Mouse (Mus musculus): ENCODE data around the gene Tram2.

The Tram2 gene

DNA sequence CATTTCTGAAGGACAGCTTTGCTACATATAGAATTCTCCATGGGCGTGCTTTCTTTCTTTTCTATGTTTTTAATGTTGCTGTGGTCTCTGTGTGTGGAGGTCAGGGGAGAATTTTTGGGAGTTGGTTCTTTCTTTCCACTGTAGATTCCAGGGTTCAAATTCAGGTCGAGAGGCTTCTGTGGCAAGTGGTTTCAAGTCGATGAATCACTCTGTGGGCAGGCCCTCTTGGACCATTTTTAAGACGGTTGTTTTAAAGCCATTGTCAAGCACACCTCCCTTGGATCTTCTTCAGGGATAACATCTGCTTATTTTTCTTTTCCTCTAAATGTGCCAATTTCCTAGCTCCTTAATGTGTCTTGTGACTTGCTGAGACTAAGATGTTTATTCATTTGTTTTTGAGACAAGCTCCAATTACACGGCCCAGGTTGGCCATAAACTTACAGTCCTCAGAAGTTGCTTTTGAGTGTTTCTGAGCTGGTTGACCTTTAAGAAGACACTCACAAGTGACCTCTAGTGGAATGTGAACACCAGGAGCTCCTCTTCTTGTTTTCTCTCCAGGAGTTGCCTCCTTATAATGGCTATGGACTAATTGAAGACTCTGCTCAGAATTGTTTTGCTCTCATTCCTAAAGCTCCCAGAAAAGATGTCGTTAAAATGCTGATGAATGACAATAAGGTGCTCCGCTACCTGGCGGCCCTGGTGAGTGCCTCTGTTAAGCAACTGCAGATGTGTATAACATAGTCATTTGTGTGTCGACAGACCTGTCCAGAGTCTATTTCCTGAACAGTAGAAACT is 104.5 kb downstream of the Tram2 start:
- DNase-seq (ENCODE audit: low read depth, low spot score) = no peak

DNA sequence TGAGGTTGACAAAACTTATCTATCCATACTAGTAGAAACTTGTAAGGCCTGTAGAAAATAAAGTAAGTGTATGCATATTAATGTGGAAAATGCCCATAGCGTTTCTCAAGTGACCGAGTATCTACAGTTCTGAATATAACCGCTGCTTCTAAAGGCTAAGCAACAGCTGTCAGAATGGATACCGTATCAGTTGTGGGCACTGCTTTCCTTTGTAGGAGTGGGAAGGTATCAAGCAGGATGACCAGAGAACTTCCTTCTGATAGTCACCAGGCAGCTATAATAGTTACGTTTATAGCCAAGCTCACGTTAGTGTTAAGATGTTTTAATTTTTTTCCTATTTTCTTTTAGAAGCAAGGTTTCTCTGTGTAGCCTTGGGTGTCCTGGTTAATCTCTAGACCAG is 105.6 kb downstream of the Tram2 start:
- DNase-seq (ENCODE audit: low read depth, low spot score) = no peak

GRCm38 (mm10) chr1:20969642-20970041 is 109.4 kb downstream of the Tram2 start:
- DNase-seq (ENCODE audit: low read depth, low spot score) = no peak

DNA sequence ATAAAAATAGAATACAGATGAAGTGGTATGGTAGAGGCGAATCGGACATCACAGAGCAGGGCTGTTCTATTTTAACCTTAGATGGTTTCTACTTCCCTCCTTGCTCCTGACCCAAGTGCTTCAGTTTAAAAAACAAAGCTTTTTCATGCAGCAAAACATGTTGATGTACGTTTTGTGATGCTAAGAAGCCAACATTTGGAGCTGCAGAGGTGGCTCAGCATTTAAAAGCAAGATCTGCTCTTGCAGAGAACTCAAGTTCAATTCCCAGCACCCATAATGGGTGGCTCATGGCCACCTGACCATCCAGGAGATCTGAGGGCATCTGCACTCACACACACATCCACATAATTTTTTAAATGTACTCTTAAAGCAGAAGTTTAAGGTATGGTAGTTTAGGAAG is 124.2 kb downstream of the Tram2 start:
- DNase-seq (ENCODE audit: low read depth, low spot score) = no peak

- DNase-seq (ENCODE audit: low read depth, low spot score) = no peak
Measured at GRCm38 (mm10) chr1:20951799-20952198, 127.2 kb downstream of the Tram2 start.

GRCm38 (mm10) chr1:20951300-20951763 is 127.7 kb downstream of the Tram2 start, which contains the start of gene Efhc1:
Gene Efhc1 (plus strand): TSS chr1:20951626.
- peak; percentile 28 for DNase-seq (ENCODE audit: low read depth, low spot score)
